Mouse (Mus musculus): Measurements from ENCODE around the gene Plcg1. TPM values are rescaled to one million over a fixed set of nuclear protein-coding genes. Genes with fewer than 3 reads are reported as not detected.

The Plcg1 gene
- polyA plus RNA-seq, 2 experiments from 2014 or later: 56.4 to 66.8 TPM

DNA sequence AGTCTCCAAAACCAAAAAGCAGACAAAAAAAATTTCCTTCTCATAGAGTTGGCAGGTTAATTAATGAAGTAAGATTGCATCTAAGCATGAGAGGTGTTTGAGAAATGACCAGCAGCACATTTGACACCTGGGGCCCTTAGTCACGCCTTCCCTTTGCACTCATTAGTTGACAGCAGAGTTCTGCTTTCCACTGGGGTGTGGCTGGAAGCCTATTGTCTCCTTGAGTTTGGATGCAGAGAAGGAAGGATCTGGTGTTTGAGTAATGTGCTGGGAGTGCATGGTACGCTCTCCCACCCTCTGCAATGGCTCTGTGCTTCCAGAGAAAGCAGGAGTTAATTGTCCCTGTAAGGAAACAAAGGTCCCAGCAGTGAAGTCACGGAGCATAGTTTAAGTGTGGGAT is 5.4 kb downstream of the Plcg1 start:
- no peak for ATAC-seq

DNA sequence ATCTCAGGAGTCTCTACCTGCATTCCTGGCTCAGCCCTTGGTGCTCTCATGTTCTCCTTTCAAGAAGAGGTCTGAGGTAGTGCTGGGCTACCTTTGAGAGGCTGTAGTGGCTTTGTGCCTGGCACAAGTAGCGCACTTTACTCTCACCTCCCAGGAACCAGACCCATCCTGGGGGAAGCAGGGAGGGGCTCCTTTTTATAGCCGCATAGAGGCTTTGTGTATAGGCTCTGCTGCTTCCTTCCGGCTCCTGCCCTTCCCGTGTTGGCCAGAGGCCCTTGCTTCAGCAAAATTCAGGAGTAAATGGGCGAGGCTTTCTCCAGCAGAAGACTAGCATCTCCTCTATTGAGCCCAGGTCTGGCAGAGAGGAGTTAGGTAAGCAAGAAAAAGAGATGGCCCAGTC is 7.3 kb downstream of the Plcg1 start:
- no peak for ATAC-seq

- ATAC-seq: no peak
Observed at GRCm38 (mm10) chr2:160739647-160740356, 8.7 kb downstream of the Plcg1 start.

DNA sequence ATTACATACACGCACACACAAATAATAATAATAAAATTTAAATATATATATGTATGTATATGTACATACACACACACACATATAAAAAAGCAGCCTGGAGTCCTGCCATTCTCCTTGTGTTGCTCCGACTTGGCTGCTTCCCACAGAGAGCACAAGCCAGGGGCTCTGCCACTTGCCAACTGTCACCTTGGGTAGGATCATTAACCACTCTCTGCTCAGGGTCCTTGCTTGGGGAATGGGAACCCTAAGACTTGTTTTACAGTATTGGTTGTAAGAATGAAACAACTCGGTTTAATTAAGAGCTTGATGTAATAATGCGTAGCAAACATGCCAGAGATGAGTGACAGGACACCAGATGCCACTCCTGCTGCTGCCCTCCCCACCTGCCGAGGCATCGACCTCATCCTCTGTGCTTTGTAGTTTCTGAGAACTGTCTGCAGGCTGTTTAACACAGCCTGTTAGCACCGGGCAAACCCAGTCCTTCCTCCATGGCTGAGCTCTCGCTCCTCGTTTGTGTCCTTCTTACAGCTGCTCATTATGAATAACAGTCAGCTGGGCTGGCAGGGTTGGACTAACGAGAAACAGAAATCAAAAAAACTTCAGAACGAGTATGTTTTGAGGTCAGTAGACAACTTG is 9.5 kb downstream of the Plcg1 start:
- peak; percentile 53 for ATAC-seq

GRCm38 (mm10) chr2:160741580-160741979 is 10.5 kb downstream of the Plcg1 start:
- ATAC-seq: no peak

- ATAC-seq: peak; percentile 52
Observed at GRCm38 (mm10) chr2:160742161-160742609, 11.1 kb downstream of the Plcg1 start.

GRCm38 (mm10) chr2:160744040-160744822 is 13.1 kb downstream of the Plcg1 start:
- ATAC-seq: no peak

GRCm38 (mm10) chr2:160744823-160745210 is 13.7 kb downstream of the Plcg1 start:
- ATAC-seq: no peak

- peak; percentile 52 for ATAC-seq
Observed at GRCm38 (mm10) chr2:160745497-160745896, 14.4 kb downstream of the Plcg1 start.

DNA sequence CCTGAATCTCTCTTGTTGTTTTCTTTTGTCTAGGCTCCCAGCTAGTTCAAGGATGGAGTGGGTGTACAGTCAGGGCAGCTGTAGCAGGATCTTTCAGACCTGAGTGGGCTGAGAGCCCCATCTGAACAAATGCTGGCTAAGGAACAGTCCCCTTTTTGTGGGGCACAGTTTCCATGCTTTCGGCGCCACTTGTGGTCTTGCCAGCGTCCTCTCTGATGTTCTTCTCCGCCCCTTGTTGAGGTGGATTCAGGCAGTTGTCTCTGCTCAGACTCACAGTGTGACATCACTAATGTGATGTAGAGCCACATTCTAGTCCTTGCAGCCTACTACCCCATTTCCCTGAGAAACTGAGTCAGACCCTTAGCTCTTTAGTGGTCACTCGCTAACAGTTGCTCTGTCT is 15.5 kb downstream of the Plcg1 start:
- peak; percentile 16 for ATAC-seq

DNA sequence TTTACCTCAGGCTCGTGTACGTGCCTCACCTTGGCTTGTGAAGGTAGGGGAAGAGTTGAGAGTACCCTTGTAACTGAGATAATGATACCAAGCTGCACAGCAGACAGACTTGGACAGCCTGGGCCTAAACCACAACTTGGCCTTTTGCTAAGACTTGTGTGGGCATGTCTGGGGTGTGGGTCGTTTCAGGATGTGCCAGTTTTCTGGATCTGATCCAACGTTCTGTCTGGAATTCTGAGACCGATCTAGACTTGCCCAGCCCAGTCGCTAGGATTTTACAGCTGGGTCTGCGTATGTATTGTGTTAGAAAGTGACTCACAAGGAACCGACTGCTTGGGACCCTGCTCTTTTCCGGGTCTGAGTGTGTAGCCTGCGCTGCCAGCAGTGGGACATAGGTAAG is 16.0 kb downstream of the Plcg1 start:
- ATAC-seq: no peak

DNA sequence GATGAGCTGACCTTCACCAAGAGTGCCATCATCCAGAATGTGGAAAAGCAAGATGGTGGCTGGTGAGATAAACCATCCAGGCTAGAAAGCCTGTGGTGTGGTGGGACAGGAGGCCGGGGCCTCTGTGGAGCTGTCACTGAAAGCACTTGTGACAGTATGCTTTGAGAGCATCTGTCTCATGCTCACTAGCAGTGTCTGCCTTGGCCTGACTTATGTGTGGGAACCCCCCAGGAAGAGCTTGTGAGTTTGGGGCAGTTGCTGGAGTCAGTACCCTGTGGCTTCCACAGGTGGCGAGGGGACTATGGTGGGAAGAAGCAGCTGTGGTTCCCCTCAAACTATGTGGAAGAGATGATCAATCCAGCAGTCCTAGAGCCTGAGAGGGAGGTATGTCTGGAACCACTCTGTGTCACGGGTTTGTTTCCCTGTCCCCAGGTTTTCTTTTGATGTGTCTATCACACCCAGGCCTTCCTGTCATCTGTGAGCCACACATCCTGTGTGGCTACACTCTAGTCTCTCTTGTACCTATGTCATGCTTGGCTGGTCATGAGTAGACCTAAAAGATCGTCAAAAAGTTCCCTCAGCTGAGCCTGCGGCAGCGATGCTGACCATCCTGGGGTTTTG is 25.6 kb downstream of the Plcg1 start:
- peak; percentile 94 for ATAC-seq

DNA sequence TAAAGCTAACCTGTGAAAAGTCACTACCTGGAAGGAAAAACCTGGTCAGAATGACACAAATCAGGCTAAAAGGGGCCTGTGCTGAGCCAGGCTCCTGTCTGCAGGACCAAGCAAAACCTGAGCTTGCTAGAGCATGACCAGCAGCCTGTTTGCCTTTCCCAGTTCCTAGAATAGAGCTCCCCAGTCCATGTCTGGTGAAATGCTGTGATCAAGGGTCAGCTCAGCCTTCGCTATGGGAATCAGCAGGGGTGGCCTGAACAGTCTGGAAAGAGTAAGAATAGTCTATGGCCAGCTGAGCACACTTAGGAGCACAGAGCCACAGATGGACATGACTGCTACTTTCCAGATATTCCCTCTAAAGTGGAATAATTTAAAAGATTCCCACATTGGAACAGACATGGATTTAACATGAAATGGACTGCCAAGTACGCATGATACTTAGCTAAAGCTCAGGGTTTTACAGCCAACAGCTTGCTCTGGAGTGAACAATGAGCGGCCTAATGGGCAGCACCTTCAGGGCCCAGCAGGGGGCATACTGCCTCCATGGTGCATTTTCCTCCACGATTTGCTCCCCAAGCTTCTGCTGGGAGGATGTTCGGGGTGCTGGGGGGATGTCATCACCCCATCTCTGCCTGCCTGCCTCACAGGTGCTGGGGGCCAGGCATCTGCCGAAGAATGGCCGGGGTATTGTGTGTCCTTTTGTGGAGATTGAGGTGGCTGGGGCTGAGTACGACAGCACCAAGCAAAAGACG is 29.5 kb downstream of the Plcg1 start:
- no peak for ATAC-seq

DNA sequence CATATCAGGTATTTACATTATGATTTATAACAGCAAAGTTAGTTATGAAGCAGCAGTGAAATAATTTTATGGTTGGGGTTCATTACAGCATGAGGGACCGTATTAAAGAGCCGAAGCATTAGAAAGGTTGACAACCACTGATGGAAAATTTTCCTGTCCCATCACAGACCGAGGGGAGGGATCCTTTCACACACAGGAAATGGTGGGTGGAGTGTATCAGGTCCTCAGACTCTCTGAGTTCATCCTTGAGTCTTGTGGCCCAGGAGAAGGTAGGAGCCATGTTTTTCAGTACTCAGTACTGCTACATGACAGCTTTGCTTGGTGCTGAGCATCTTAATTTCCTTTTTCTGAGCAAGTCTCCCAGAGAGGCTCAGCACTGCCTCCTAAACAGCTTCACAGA is 32.7 kb downstream of the Plcg1 start:
- peak; percentile 68 for ATAC-seq

DNA sequence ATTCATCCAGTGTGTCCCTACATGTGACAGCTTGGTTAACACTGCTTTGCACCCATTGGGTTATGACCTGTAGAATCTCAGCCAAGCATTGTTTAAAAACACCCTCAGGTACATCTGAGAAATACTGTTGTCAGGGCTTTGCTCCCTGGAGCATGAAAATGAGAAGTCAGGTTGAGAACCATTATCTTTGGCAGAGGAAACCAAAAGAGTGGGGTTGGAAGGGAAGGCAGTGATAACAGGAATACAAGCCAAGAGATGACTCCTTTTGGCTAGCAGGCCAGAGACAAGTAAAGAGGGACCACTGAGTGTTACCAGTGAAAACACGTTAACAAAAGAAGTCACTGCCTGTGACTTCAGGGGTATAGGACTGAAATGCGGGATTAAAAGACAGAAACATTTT is 33.3 kb downstream of the Plcg1 start:
- no peak for ATAC-seq

DNA sequence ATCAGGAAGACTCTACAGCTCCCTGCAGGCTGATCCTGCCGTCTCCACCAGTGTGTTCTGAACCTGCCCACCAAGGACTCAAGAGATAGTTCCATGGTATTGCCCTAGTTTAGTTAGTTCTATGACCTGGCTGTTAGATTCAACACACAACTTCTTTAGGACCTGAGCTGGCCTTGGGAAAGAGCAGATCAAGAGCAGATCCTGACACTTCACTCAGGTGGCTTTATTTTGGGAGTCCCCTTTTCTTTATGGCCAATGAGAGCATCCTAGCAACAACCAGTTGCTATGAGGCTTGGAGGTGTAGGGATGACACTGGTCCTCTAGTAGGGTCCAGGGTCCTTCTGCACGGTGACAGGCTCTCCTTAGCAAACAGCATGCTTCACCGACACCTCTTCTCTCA is 34.0 kb downstream of the Plcg1 start:
- no peak for ATAC-seq

DNA sequence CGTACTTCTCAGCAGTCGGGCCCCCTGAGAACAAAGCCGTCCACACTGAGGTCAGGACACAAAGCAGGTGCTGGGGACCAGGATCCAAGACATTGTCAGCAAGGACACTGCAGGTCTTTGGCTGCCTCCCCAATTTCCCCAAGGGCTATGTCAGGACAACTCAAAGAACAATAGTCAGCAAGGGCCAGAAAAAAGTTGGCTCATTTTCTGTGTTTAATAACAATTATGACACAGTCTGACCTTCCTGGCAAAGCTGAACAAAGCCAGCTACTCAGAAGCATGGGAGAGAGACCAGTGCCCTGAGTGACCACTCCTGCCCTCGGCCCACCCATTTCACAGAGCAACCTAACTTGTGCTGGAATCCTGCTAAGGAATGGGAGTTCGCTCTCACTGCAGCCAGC is 35.3 kb downstream of the Plcg1 start:
- no peak for ATAC-seq

DNA sequence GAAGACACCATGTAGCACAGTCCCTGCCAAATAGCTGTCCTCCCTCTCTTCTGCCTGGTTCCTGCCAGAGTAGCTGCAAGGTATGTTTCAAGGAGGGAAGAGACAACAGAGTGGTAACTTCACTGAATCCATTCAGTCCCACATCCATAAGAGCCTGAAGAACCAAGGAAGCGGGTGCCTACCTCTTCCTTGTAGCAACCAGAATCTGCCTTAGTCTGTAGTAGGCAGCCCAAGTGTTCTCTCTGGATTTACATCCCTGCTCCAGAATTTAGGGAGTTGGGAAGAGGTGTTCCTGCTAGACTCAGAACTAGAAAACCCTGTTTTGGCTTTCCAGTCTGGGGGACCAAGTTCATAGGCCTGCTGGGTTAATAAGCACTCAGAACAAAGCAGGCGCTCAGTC is 36.1 kb downstream of the Plcg1 start:
- ATAC-seq: no peak

DNA sequence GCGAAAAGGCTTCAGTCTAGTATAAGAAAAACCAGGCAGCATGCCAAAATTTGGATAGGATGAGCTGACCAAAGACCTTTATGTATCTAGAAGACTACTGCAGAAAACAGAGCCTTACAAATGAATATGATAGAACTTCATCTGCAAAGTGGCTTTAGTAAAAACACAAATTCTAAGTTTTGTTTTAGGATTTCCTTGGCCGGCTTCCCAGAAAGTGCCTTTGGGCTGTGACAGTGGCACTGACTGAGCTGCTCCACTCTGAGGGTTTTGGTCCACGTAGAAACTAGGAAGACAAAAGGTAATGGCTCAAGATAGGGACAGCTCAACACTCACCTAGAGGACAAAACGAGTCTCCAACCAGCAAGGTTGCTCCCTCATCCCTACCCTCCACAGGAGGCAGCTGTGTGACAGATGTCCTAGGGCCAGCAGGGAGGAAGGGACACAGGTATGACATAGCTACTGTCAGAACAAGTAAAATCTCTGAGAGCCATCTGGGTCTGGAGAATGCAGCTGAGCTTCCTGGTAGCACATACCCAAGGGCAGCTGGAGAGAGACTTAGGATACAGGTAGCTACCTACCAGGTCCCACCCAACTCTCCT is 37.1 kb downstream of the Plcg1 start:
- no peak for ATAC-seq

DNA sequence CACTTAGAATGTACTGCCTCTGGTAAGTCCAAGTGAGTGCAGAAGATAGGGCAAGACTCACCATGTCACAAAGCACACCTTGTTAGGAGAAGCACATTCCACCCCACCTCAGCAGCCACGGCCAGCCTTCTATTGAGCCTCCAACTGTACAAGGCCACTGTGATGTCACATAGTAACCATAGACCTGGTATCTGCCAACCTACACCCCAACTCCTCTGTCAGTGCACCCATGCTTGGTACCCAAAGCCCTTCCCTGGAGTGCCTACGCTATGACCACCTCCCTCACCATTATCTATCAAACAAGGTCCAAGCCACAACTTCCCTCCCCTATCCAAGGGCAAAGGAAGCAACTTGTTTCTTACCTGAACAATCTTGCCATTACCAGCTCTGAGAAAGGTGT is 37.9 kb downstream of the Plcg1 start:
- ATAC-seq: no peak

- ATAC-seq: no peak
Observed at GRCm38 (mm10) chr2:160770409-160770808, 39.3 kb downstream of the Plcg1 start.

- ATAC-seq: no peak
Observed at GRCm38 (mm10) chr2:160770871-160771270, 39.8 kb downstream of the Plcg1 start.
